Mouse (Mus musculus): ENCODE measurements around the gene Gfy. TPM values are rescaled to one million over a fixed set of nuclear protein-coding genes. Genes with fewer than 3 reads are reported as not detected.

Gene Gfy
- polyA plus RNA-seq, 1 experiment from 2014 or later = not detected

DNA sequence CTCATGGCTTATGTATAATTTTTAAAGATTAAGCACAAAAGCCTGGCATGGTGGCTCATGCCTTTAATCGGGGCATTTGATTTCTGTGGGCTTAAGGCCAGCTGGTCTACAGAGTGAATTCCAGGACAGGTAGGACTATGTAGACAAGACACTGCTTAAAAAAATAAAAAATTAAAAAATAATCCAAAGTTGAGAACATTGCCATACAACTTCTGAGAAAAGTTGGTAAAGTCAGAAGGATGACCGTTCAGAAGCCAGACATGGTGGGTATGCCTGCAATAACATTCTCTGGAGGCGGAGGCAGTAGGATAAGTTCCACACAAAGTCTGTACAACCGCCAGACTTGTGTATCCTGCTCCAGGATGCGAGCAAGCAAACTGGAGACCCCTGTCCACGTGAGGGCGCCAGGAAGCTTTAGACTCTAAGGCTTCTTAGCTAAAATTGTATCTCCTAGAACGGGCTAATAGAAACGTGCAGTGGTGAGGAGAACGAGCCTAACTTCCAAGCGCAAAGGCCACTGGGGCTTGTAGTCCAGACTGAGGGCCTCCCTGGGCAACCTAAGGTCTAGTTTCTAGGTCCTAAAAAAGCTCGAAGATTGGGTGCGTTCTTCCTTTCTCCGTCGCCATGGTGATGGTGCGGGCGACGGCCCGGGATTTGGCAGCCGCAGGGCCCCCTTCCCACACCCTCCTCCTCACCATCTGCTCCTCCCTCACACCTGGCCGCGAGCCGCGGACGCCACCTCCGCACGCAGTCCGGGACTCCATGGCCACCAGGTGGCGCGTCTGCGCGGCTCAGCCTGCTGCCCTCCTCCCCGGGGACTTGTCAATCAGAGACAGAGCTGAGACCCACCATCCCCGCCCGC is 17.5 kb downstream of the Gfy start:
- H3K4me1 ChIP-seq (ENCODE audit: control insufficient read depth, insufficient read depth, low read length) = peaks cover 12% of the 10 kb centered on the region
- peak; percentile 85 for ATAC-seq (ENCODE audit: low FRiP score, low TSS enrichment)
- peak overlapping the region; percentile 66 for H3K4me2 ChIP-seq (ENCODE audit: low read length)
- WGBS = 5% methylated on average over 35 of the region's 35 CpGs
- peak overlapping the region; percentile 34 for H3K4me3 ChIP-seq (replicated peaks; ENCODE audit: low read depth, low read length)
- peak; percentile 95 for DNase-seq
- no peaks in the 10 kb centered on the region for H3K9me3 ChIP-seq (ENCODE audit: control insufficient read depth, low read length)
- no peak overlapping the region for H3K27ac ChIP-seq (replicated peaks; ENCODE audit: low read depth, low read length)
- peaks cover 33% of the 10 kb centered on the region; the same call in 1 of the 2 replicates for H3K36me3 ChIP-seq (ENCODE audit: control insufficient read depth, insufficient read depth, low read length)
- H3K9ac ChIP-seq (replicated peaks; ENCODE audit: low read length) = no peak overlapping the region
- H3K27me3 ChIP-seq (ENCODE audit: control insufficient read depth, insufficient read depth, low read length) = peaks cover 40% of the 10 kb centered on the region

DNA sequence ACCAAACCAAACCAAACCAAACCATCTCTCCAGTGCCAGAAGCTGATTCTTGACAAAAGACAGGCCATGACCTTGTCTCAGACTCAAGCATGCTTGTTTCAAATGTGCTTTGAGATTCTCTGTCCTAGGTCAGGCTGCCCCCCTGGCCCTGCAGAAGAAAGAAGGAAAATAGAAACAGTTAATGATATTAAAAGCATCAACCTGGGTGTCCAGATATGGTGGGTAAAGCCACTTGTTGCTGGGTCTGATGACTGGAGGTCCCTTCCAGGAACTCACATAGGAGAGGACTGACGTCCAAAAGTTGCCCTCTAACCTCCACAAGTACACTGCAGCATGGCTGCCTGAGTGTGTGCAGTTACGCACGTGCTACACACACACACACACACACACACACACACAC is 18.5 kb downstream of the Gfy start:
- peaks cover 33% of the 10 kb centered on the region; the same call in 1 of the 2 replicates for H3K36me3 ChIP-seq (ENCODE audit: control insufficient read depth, insufficient read depth, low read length)
- no peak for ATAC-seq (ENCODE audit: low FRiP score, low TSS enrichment)
- no peak overlapping the region for H3K27ac ChIP-seq (replicated peaks; ENCODE audit: low read depth, low read length)
- peaks cover 30% of the 10 kb centered on the region for H3K27me3 ChIP-seq (ENCODE audit: control insufficient read depth, insufficient read depth, low read length)
- H3K9ac ChIP-seq (replicated peaks; ENCODE audit: low read length) = no peak overlapping the region
- DNase-seq = no peak
- WGBS = 97% methylated on average over 3 of the region's 3 CpGs
- no peak overlapping the region for H3K4me2 ChIP-seq (ENCODE audit: low read length)
- no peaks in the 10 kb centered on the region for H3K9me3 ChIP-seq (ENCODE audit: control insufficient read depth, low read length)
- H3K4me3 ChIP-seq (replicated peaks; ENCODE audit: low read depth, low read length) = no peak overlapping the region
- H3K4me1 ChIP-seq (ENCODE audit: control insufficient read depth, insufficient read depth, low read length) = peaks cover 12% of the 10 kb centered on the region

DNA sequence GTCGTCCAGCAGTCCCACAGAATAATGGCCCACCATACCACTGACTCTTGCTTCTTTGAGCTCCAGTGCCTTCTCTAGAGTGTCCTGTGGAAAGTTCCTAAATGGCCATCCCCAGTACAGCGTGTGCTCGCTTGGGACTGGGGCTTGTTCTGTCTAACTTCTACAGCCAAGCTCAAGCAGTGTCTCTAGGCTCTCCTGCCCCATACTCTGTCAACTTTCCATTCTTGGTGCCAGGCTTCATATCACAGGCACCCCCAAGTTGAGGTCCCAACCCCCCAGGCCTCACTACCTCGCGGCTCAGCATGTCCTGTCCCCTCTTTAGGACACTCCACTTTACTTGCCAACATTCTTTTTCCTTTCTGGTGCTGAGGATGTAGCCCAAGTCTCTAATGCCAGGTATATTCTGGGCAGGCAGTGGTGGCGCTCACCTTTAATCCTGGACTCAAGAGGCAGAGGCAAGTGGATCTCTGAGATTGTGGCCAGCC is 19.0 kb downstream of the Gfy start:
- ATAC-seq (ENCODE audit: low FRiP score, low TSS enrichment) (no peak), DNase-seq (no peak)
- Histone ChIP-seq H3K9me3 (ENCODE audit: control insufficient read depth, low read length) (no peaks in the 10 kb centered on the region), H3K27ac (replicated peaks; ENCODE audit: low read depth, low read length) (no peak overlapping the region), H3K27me3 (ENCODE audit: control insufficient read depth, insufficient read depth, low read length) (peaks cover 25% of the 10 kb centered on the region), H3K4me2 (ENCODE audit: low read length) (no peak overlapping the region), H3K36me3 (ENCODE audit: control insufficient read depth, insufficient read depth, low read length) (peaks cover 33% of the 10 kb centered on the region; the same call in 1 of the 2 replicates), H3K9ac (replicated peaks; ENCODE audit: low read length) (no peak overlapping the region), H3K4me1 (ENCODE audit: control insufficient read depth, insufficient read depth, low read length) (peaks cover 15% of the 10 kb centered on the region), H3K4me3 (replicated peaks; ENCODE audit: low read depth, low read length) (no peak overlapping the region)
- 92% methylated on average over 6 of the region's 6 CpGs for WGBS

DNA sequence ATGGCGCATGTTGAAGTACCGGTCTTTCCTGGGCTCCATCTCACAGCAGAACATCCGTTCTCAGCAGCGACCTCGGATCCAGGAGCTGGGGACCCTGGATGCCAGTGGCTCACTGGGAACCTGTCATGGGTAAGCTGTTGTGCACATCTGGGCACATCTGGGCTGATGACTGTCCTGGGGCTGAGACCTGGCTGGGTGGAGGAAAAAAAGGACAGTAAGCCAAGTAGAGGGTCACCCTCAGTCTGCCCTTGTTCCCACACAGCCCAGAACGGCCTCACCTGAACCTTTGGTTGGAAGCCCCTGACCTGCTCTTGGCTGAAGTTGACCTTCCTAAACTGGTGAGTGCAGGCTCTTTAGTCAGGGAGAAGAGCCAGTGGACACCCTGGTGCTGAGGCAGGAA is 20.4 kb downstream of the Gfy start:
- no peak for DNase-seq
- no peaks in the 10 kb centered on the region for H3K9me3 ChIP-seq (ENCODE audit: control insufficient read depth, low read length)
- peaks cover 33% of the 10 kb centered on the region; the same call in 1 of the 2 replicates for H3K36me3 ChIP-seq (ENCODE audit: control insufficient read depth, insufficient read depth, low read length)
- no peak overlapping the region for H3K4me2 ChIP-seq (ENCODE audit: low read length)
- no peak overlapping the region for H3K27ac ChIP-seq (replicated peaks; ENCODE audit: low read depth, low read length)
- peaks cover 11% of the 10 kb centered on the region for H3K27me3 ChIP-seq (ENCODE audit: control insufficient read depth, insufficient read depth, low read length)
- no peak for ATAC-seq (ENCODE audit: low FRiP score, low TSS enrichment)
- H3K9ac ChIP-seq (replicated peaks; ENCODE audit: low read length) = no peak overlapping the region
- WGBS = 93% methylated on average over 6 of the region's 6 CpGs
- peaks cover 21% of the 10 kb centered on the region for H3K4me1 ChIP-seq (ENCODE audit: control insufficient read depth, insufficient read depth, low read length)
- H3K4me3 ChIP-seq (replicated peaks; ENCODE audit: low read depth, low read length) = no peak overlapping the region

DNA sequence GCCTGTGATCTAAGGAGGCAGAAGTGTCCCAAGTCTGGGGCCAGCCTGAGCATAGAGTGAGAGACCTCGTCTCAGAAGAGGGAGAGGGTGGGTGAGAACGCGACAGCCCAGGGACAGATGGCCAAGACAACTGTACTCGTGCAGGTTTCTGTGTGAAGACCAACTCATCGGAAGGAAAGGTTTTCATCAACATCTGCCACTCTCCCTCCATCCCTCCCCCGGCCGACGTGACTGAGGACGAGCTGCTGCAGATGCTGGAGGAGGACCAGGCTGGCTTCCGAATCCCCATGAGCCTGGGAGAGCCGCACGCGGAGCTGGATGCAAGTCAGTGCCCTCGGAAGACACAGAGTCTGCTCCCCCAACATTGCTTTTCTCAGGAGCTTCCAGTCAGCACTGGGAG is 21.9 kb downstream of the Gfy start:
- Histone ChIP-seq H3K4me3 (replicated peaks; ENCODE audit: low read depth, low read length) (no peak overlapping the region), H3K4me2 (ENCODE audit: low read length) (no peak overlapping the region), H3K9me3 (ENCODE audit: control insufficient read depth, low read length) (no peaks in the 10 kb centered on the region), H3K4me1 (ENCODE audit: control insufficient read depth, insufficient read depth, low read length) (peaks cover 18% of the 10 kb centered on the region), H3K27ac (replicated peaks; ENCODE audit: low read depth, low read length) (no peak overlapping the region), H3K27me3 (ENCODE audit: control insufficient read depth, insufficient read depth, low read length) (no peaks in the 10 kb centered on the region), H3K36me3 (ENCODE audit: control insufficient read depth, insufficient read depth, low read length) (peaks cover 33% of the 10 kb centered on the region; the same call in 1 of the 2 replicates), H3K9ac (replicated peaks; ENCODE audit: low read length) (no peak overlapping the region)
- 86% methylated on average over 14 of the region's 14 CpGs for whole genome bisulfite sequencing
- ATAC-seq (ENCODE audit: low FRiP score, low TSS enrichment) (no peak), DNase-seq (no peak)

DNA sequence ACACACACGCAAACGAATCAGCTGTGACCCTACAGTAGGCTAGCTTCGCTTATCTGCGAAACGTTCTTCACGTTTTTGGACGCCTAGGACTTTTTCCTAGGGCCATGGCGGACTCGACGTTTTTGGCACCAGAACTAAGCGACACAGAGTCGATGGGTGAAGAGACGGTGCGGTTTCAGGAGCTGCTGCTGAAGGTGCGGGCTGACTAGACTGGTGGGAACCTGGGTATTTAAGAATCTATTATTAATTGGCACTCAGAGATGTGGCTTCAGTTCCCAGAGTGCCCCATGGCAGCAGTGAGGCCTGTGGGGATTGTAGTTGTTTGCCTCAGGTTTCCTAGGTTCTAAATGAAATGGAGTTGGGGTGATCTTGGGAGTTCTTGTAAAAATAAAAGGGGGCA is 23.2 kb downstream of the Gfy start:
- DNase-seq (no peak), ATAC-seq (ENCODE audit: low FRiP score, low TSS enrichment) (no peak)
- Histone ChIP-seq H3K36me3 (ENCODE audit: control insufficient read depth, insufficient read depth, low read length) (peaks cover 33% of the 10 kb centered on the region; the same call in 1 of the 2 replicates), H3K27ac (replicated peaks; ENCODE audit: low read depth, low read length) (no peak overlapping the region), H3K9ac (replicated peaks; ENCODE audit: low read length) (no peak overlapping the region), H3K9me3 (ENCODE audit: control insufficient read depth, low read length) (no peaks in the 10 kb centered on the region), H3K27me3 (ENCODE audit: control insufficient read depth, insufficient read depth, low read length) (no peaks in the 10 kb centered on the region), H3K4me2 (ENCODE audit: low read length) (no peak overlapping the region), H3K4me3 (replicated peaks; ENCODE audit: low read depth, low read length) (no peak overlapping the region), H3K4me1 (ENCODE audit: control insufficient read depth, insufficient read depth, low read length) (peaks cover 14% of the 10 kb centered on the region)
- WGBS = 95% methylated on average over 15 of the region's 15 CpGs

DNA sequence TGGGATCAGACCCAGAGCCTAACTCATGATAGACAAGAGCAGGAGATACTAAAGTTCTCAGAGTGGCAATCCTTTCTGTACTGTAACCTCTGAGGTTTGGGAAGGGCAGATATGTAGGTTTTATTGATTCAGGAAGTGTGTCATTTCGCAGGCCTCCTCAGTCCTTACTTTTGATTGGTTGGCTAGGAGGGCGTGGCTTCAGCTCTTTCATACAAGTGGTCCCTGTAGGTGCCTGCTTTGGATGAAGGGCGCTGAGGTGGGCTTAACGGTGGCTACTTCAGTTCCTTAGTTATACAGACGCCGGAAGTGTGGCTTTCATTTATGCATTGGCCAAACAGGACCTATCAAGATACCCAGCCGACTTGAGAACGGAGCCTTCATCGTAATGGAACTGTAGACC is 23.8 kb downstream of the Gfy start:
- peaks cover 32% of the 10 kb centered on the region; the same call in 1 of the 2 replicates for H3K36me3 ChIP-seq (ENCODE audit: control insufficient read depth, insufficient read depth, low read length)
- WGBS = 86% methylated on average over 9 of the region's 9 CpGs
- peak overlapping the region; percentile 91 for H3K4me2 ChIP-seq (ENCODE audit: low read length)
- no peak for DNase-seq
- no peaks in the 10 kb centered on the region for H3K9me3 ChIP-seq (ENCODE audit: control insufficient read depth, low read length)
- no peak overlapping the region for H3K9ac ChIP-seq (replicated peaks; ENCODE audit: low read length)
- no peak for ATAC-seq (ENCODE audit: low FRiP score, low TSS enrichment)
- H3K27ac ChIP-seq (replicated peaks; ENCODE audit: low read depth, low read length) = no peak overlapping the region
- peaks cover 14% of the 10 kb centered on the region for H3K4me1 ChIP-seq (ENCODE audit: control insufficient read depth, insufficient read depth, low read length)
- H3K4me3 ChIP-seq (replicated peaks; ENCODE audit: low read depth, low read length) = no peak overlapping the region
- H3K27me3 ChIP-seq (ENCODE audit: control insufficient read depth, insufficient read depth, low read length) = no peaks in the 10 kb centered on the region

DNA sequence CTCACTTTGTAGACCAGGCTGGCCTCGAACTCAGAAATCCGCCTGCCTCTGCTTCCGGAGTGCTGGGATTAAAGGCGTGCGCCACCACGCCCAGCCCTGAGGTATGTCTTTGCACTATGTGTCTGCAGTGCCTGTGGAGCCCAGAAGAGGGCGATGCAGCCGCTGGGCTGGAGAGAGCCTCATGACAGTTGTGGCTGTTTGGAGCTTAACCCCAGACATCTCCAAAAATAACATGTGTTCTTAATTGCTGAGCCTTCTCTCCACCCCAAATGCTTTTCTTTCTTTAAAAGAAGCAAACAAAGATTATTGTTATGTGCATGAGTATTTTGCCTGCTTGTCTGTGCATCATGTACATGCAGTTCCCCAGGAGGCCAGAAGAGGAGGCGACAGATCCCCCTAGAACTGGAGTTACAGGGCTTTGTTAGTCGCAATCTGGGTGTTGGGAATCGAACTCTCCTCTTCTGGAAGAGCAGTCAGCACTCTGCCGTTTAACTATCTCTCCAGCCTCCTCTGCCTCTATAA is 24.3 kb downstream of the Gfy start:
- WGBS = 81% methylated on average over 12 of the region's 12 CpGs
- Histone ChIP-seq H3K4me3 (replicated peaks; ENCODE audit: low read depth, low read length) (peak overlapping the region; percentile 63), H3K36me3 (ENCODE audit: control insufficient read depth, insufficient read depth, low read length) (peaks cover 26% of the 10 kb centered on the region; the same call in 1 of the 2 replicates), H3K27ac (replicated peaks; ENCODE audit: low read depth, low read length) (0 out of 2 replicates have a peak overlapping the region, but pooled peaks have one; percentile 95), H3K4me2 (ENCODE audit: low read length) (peak overlapping the region; percentile 91), H3K9me3 (ENCODE audit: control insufficient read depth, low read length) (no peaks in the 10 kb centered on the region), H3K9ac (replicated peaks; ENCODE audit: low read length) (0 out of 2 replicates have a peak overlapping the region, but pooled peaks have one; percentile 81), H3K4me1 (ENCODE audit: control insufficient read depth, insufficient read depth, low read length) (peaks cover 14% of the 10 kb centered on the region), H3K27me3 (ENCODE audit: control insufficient read depth, insufficient read depth, low read length) (no peaks in the 10 kb centered on the region)
- ATAC-seq (ENCODE audit: low FRiP score, low TSS enrichment) = no peak
- DNase-seq = peak; percentile 56

All from midbrain, embryonic 14.5 days (tissue).